Mouse (Mus musculus): ENCODE measurements around the gene Otud1. TPM values are rescaled to one million over a fixed set of nuclear protein-coding genes. Genes with fewer than 3 reads are reported as not detected.

Otud1 gene
- polyA plus RNA-seq, 1 experiment = 2.6 TPM

DNA sequence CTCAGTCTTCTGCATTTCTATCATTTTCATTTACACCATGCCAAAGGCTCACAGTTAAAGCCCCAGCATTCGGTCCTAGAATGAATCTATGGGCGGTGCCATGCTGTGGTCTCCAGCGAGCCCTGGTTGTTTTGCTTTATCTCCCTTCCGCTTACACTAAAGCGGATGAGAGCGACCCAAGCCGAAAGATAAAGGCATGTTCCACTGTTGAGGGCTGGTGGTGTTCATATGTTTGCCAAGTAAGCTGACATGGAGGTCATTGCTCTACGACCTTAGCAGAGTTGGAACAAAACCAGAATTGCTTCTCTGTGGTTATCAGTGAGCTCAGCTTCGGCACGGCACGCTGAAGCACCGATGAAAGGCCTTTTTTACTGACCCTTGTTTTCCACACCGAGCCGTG lies 32.5 kb downstream of the Otud1 start:
- 72% methylated on average over 14 of the region's 14 CpGs for WGBS
- H3K4me1 ChIP-seq (ENCODE audit: control insufficient read depth, insufficient read depth, low read length) = no peaks in the 10 kb centered on the region
- H3K4me3 ChIP-seq (replicated peaks; ENCODE audit: control insufficient read depth, low read depth, low read length) = no peak overlapping the region
- H3K27ac ChIP-seq (ENCODE audit: control insufficient read depth, insufficient read depth, low read depth, low read length, poor library complexity) = no peak overlapping the region
- TF ChIP-seq CTCF (IDR thresholded peaks at IDR 0.05; ENCODE audit: control insufficient read depth, insufficient read depth, low read length) = no peak
- no peak for TF ChIP-seq POLR2A (IDR thresholded peaks at IDR 0.05; ENCODE audit: borderline replicate concordance, control insufficient read depth, low read depth, low read length)

DNA sequence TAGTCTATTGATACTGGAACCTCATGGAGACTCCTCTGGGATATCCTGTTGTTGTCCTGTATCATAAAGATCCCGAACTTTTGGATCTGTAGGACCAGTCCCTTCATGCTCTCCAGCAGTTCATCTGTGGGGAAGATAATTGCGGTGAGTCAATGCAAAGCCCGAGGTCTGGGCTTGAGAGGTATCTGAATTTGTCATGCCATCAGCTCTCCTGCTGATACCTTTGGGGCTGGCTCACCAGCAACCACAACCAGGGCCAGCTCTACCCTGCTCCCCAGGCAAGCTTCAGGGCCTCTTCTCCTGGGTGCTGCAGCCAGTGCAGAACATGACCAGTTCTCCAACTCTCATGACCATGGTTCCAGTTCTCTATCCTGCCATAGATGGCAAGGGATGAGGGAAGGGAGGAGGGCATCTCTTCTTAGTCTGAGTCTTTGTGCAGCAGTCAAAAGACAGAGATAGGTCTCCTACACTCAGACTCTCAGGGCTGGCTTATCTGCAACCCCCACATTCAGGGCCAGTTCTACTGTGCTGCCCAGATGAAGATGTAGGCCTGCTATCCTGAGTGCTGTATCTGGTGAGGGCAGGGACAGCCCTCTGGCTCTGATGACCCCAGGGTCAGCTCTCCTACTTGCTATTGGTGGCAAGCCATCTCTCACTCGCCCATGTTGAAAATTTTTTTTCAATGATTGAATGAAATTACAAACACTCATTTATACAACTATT lies 42.2 kb downstream of the Otud1 start:
- H3K4me1 ChIP-seq (ENCODE audit: control insufficient read depth, insufficient read depth, low read length) = no peaks in the 10 kb centered on the region; the same call in 1 of the 2 replicates
- H3K4me3 ChIP-seq (replicated peaks; ENCODE audit: control insufficient read depth, low read depth, low read length) = no peak overlapping the region
- H3K27ac ChIP-seq (ENCODE audit: control insufficient read depth, insufficient read depth, low read depth, low read length, poor library complexity) = 0 out of 2 replicates have a peak overlapping the region, but pooled peaks have one; percentile 3
- no peak for TF ChIP-seq CTCF (IDR thresholded peaks at IDR 0.05; ENCODE audit: control insufficient read depth, insufficient read depth, low read length)
- TF ChIP-seq POLR2A (IDR thresholded peaks at IDR 0.05; ENCODE audit: borderline replicate concordance, control insufficient read depth, low read depth, low read length) = no peak
- WGBS = 76% methylated on average over 4 of the region's 4 CpGs

GRCm38 (mm10) chr2:19701386-19701785 lies 43.8 kb downstream of the Otud1 start:
- Histone ChIP-seq H3K4me3 (replicated peaks; ENCODE audit: control insufficient read depth, low read depth, low read length) (no peak overlapping the region), H3K27ac (ENCODE audit: control insufficient read depth, insufficient read depth, low read depth, low read length, poor library complexity) (no peak overlapping the region), H3K4me1 (ENCODE audit: control insufficient read depth, insufficient read depth, low read length) (no peaks in the 10 kb centered on the region; the same call in 1 of the 2 replicates)
- WGBS = 79% methylated on average over 3 of the region's 3 CpGs
- TF ChIP-seq CTCF (IDR thresholded peaks at IDR 0.05; ENCODE audit: control insufficient read depth, insufficient read depth, low read length) = no peak
- TF ChIP-seq POLR2A (IDR thresholded peaks at IDR 0.05; ENCODE audit: borderline replicate concordance, control insufficient read depth, low read depth, low read length) = no peak

- no peaks in the 10 kb centered on the region for H3K4me1 ChIP-seq (ENCODE audit: control insufficient read depth, insufficient read depth, low read length)
- no peak overlapping the region for H3K4me3 ChIP-seq (replicated peaks; ENCODE audit: control insufficient read depth, low read depth, low read length)
- no peak overlapping the region for H3K27ac ChIP-seq (ENCODE audit: control insufficient read depth, insufficient read depth, low read depth, low read length, poor library complexity)
- TF ChIP-seq POLR2A (IDR thresholded peaks at IDR 0.05; ENCODE audit: borderline replicate concordance, control insufficient read depth, low read depth, low read length) (no peak), CTCF (IDR thresholded peaks at IDR 0.05; ENCODE audit: control insufficient read depth, insufficient read depth, low read length) (no peak)
These were observed 45.6 kb downstream of the Otud1 start for GRCm38 (mm10) chr2:19703020-19703613.

GRCm38 (mm10) chr2:19703670-19704069 lies 46.1 kb downstream of the Otud1 start:
- Histone ChIP-seq H3K27ac (ENCODE audit: control insufficient read depth, insufficient read depth, low read depth, low read length, poor library complexity) (no peak overlapping the region), H3K4me3 (replicated peaks; ENCODE audit: control insufficient read depth, low read depth, low read length) (no peak overlapping the region), H3K4me1 (ENCODE audit: control insufficient read depth, insufficient read depth, low read length) (no peaks in the 10 kb centered on the region)
- WGBS = 74% methylated on average over 4 of the region's 4 CpGs
- TF ChIP-seq POLR2A (IDR thresholded peaks at IDR 0.05; ENCODE audit: borderline replicate concordance, control insufficient read depth, low read depth, low read length) (no peak), CTCF (IDR thresholded peaks at IDR 0.05; ENCODE audit: control insufficient read depth, insufficient read depth, low read length) (no peak)

- no peak overlapping the region for H3K27ac ChIP-seq (ENCODE audit: control insufficient read depth, insufficient read depth, low read depth, low read length, poor library complexity)
- H3K4me1 ChIP-seq (ENCODE audit: control insufficient read depth, insufficient read depth, low read length) = no peaks in the 10 kb centered on the region
- no peak for TF ChIP-seq POLR2A (IDR thresholded peaks at IDR 0.05; ENCODE audit: borderline replicate concordance, control insufficient read depth, low read depth, low read length)
- no peak for TF ChIP-seq CTCF (IDR thresholded peaks at IDR 0.05; ENCODE audit: control insufficient read depth, insufficient read depth, low read length)
- no peak overlapping the region for H3K4me3 ChIP-seq (replicated peaks; ENCODE audit: control insufficient read depth, low read depth, low read length)
These were observed 46.7 kb downstream of the Otud1 start for GRCm38 (mm10) chr2:19704272-19704671.

DNA sequence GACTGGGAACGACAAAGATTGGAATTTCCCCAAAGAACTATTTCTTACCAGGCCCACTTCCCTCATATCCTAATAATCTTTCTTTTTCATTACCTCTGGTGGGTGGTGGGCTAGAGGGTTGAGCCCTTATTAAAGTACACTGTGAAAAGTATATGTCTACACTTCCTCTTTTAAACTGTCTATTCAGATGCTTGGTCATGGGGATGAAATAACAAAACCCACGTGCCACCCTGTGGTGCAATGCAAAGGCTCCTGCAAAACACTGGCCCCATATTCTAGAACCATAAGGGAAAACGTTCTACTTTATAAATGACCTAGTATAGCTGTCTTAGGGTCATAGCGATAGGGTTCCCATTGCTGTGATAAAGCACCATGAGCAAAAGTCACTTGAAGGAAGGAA lies 49.3 kb downstream of the Otud1 start:
- TF ChIP-seq CTCF (IDR thresholded peaks at IDR 0.05; ENCODE audit: control insufficient read depth, insufficient read depth, low read length) (no peak), POLR2A (IDR thresholded peaks at IDR 0.05; ENCODE audit: borderline replicate concordance, control insufficient read depth, low read depth, low read length) (no peak)
- Histone ChIP-seq H3K4me3 (replicated peaks; ENCODE audit: control insufficient read depth, low read depth, low read length) (no peak overlapping the region), H3K4me1 (ENCODE audit: control insufficient read depth, insufficient read depth, low read length) (no peaks in the 10 kb centered on the region), H3K27ac (ENCODE audit: control insufficient read depth, insufficient read depth, low read depth, low read length, poor library complexity) (no peak overlapping the region)
- 53% methylated on average over 4 of the region's 4 CpGs for WGBS

Other genes with a start within 250 kb of the Otud1 start
- not detected in 2 replicates for gene Ptf1a, start 212.1 kb upstream of the Otud1 start, polyA plus RNA-seq (2011; ENCODE audit: insufficient read depth, insufficient read length, low replicate concordance, missing spikeins)
- gene 4921504E06Rik, start 103.8 kb upstream of the Otud1 start, polyA plus RNA-seq (2011; ENCODE audit: insufficient read depth, insufficient read length, low replicate concordance, missing spikeins) = not detected in 2 replicates

All from bone marrow, adult 2 months (tissue).